Mouse (Mus musculus): ENCODE results near the gene Ly6g5c. TPM values are rescaled to one million over a fixed set of nuclear protein-coding genes. Genes with fewer than 3 reads are reported as not detected.
"Not testable (repeated sequence)": the region's sequence is repeated elsewhere in the genome, so short reads cannot be mapped to it uniquely, and the experiment has no call there.

Ly6g5c gene
- total RNA-seq, 2 experiments from 2014 or later: not detected

DNA sequence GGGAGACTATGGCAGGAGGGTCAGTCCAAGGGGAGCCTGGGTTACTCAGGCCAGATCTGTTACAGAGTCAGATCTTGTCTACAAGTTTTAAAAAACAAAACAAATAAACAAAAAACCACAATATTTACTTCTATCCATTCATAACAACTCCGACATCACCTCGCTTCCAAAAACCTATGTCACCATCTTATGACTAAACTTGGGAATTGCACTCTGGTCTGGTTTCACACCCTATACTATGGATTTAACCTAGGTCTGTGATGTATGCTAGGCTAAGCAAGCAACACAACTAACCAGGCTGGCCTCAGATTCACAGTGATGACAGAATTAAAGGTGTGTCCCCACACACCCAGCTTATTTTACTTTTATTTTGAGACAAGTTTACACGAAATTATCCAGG lies 1.6 kb upstream of the Ly6g5c start:
- no peak for DNase-seq

DNA sequence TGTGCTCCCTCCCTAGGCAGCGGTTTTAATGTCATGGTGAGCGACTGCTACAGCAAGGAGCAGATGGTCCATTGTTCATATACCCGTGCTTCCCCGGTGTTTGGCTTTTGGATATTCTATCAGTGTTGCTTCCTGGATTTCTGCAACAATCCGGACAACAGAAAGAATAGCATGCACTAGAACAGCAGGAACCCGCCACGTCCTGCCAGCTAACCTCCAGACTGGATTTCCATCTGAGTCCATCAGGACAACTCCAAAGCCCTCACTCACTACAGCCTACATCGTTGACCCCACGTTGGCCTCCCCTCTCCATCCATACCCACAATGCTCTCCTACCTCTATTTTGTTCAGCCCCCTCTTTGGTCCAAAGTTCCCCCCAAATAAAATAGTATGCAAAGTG lies 3.7 kb downstream of the Ly6g5c start:
- DNase-seq: no peak

DNA sequence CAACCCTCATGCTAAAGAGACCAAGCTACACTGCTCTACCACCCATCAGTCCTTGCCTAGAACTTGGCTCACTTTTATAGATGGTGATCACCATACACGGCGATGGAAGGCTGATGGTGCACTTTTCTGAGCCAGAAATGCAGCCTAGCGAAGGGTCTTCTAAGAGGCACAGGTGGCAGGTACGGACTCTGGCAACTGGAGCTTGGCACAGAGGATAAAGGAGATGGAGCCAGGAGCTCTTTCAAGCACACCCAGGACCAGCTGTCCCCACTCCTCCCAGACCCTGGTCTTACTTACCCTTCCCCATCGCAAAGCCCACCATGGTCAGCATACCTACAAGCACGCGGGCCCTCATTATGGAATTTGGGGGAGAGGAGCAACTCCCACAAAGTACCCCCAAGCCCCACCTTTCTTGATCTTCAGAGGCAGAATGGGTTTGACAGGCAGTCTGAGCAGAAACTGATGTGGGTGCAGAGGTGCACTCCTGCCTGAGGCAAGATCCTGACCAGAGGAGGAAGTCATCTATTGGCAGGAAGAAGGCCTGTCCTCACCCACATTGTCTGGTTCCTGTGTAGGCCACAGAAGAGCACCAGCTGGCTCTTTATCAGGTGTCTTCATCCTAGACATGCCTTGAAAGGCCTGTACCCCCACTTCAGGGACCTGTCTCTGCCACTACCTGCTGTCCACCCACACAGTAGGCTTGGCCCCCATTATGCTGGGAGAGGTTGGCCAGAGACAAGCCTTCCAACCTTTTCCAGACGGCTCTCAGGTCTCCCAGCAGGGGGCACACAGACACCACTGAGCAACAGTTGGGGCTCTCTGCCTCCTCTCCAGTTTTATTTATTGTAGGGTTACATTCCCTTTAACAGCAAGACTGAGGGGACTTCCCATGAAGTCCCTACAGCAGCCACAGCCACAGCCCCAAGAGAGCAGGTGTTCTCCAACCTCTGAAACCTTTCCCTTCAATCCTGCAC lies 7.3 kb downstream of the Ly6g5c start, which contains the start of gene Ly6g5b:
Gene Ly6g5b, minus strand, starts transcription at position 383 of the 974 bp plus-strand sequence.
- DNase-seq: no peak

DNA sequence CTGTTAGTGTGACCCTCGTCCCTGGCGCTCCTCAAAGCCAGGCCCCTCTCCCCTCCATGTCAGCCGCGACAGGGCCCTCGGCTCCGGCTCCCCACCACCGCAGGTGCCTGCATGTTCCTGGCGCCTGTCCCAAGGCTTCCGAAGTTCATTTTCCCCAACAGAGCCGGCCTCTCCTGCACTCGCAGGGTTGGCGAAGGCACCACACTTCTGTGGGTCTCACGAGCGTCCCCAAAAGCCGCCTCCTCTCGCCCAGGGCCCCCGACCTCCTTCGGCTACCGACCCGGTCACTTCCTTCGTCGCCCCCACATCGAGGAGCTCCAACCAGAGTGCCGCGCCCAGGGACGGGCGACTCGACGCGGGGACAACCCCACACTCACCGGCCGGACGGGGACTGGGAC lies 12.7 kb downstream of the Ly6g5c start:
- no peak for DNase-seq

DNA sequence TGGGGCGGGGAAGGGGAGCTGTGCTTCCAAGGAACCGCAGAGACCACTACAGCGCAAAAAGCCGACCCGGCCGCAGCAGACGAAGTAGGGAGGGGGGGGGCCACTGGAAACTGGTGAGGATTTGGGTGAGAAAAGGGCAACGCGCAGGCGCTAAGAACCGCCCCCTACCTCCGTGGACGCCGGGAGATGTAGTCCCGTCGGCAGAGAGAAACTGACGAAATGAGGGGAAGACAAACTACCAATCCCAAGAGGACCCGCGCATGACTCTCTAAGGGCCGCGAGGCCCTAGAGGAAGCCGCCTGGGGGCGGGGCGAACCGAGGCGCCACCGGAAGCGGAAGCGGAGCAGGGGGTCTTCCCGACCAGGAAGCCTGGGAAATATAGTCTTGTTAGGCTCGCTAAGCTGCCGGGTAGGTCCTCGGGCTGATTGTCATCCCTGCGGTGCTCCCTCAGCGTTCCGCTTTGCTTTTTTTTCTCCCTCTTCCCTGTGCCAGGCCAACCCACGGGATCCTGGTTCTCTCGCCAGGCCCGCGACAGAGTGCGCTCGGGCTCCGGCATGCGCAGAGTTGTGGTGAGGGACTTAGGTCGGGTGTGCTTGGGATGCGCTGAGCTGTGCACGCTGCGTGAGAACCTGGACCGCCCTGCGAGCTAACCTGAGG lies 13.2 kb downstream of the Ly6g5c start, which contains the start of gene Gpank1:
Gene Gpank1, plus strand, starts transcription at position 313 of the 657 bp plus-strand sequence.
- peak; percentile 99 for DNase-seq

DNA sequence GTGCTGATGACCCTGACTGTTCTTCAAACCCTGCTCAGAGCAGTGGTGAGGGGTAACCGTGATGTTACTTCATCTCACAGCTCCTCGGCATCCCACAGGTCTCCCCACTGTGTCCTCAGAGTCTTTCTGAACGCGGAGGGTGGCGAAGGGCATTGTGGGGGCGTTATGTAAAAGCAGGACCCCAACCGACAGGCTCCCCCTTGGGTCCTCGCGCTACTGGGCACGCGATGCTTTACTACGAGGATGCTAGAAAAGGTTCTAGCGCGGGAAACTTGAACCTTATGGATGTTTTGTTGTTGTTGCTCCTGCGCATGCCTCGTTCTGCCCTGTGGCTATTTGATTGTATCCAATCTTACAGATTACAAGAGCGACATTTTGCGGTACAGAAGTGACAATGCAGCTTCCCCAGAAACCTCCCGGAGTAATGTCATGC lies 13.8 kb downstream of the Ly6g5c start, which contains the start of gene Csnk2b:
Gene Csnk2b, minus strand, starts transcription at position 183 of the 433 bp plus-strand sequence.
- DNase-seq: no peak

DNA sequence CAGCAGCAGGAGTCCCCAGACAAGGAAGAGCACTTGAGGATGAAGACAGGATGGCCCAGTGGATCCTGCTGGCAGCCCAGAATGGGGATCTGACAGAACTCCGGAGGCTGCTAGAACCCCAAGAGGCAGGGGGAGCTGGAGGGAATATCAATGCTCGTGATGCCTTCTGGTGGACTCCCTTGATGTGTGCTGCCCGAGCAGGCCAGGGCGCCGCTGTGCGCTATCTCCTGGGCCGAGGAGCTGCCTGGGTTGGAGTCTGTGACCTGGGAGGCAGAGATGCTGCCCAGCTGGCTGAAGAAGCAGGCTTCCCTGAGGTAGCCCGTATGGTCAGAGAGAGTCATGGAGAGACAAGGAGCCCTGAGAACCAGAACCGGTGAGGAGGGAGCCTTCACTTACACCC lies 15.2 kb downstream of the Ly6g5c start:
- not testable (repeated sequence) for DNase-seq

DNA sequence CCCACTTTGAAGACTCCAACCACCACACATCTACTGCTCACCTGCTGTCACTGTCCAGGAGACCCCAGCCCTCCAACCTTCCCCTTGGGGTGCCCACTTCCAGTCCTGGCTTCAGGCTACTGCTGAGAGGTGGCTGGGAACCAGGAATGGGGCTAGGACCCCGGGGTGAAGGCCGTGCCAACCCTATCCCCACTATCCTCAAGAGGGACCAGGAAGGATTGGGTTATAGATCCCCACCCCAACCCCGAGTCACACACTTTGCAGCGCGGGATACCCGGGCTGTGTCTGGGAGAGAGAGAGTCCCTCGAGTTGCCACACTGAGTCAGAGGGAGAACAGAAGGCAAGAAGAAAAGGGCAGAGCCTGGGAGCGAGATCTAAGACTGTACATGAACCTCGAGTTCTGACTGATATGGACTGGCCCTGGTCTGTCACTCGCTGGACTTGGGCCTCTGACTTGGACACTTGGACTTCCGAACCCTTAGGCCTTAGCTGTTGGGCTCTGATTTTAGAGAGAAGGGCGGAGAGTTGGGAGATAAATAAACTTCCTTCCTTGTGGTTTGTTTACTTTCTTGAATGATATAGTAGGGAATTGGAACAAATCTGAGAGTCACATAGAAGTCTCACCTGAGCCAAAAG lies 16.3 kb downstream of the Ly6g5c start:
- DNase-seq: not testable (repeated sequence)

DNA sequence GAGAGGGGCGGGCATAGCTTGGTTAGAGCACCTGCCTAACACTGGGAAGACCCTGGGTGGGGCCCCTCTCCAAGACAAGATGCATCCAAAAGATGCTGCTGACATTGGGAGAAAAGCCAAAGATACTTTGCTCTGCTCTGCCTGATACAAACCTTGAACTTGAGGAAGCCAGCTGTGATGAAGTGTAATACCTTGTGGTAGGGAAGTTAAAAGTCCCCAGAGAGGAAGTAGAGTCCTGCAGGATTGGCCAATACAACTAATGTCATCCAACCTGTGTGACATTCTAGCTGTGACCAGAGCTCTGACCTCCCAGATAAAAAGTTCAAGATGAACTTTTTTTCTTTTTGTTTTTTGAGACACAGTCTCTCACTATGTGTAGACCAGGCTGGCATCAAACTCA lies 17.0 kb downstream of the Ly6g5c start:
- DNase-seq: no peak

DNA sequence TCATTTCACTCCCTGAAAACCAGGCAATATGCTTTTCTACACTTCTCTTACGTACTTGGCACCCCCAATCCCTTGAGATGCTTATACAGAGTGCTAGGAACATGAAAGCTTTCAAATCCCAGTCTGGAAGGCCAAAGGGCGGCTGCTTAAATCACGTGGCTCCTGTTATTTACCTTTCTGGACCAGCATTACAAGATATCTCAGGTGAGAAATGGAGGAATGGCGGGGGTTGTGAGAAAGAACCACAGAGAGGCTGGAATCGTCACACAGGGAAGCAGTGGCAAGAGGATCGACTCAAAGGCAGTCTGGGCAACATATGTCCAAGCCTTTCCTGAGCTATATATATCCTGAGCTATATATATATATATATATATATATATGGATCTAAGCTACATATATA lies 17.5 kb downstream of the Ly6g5c start:
- DNase-seq: no peak

DNA sequence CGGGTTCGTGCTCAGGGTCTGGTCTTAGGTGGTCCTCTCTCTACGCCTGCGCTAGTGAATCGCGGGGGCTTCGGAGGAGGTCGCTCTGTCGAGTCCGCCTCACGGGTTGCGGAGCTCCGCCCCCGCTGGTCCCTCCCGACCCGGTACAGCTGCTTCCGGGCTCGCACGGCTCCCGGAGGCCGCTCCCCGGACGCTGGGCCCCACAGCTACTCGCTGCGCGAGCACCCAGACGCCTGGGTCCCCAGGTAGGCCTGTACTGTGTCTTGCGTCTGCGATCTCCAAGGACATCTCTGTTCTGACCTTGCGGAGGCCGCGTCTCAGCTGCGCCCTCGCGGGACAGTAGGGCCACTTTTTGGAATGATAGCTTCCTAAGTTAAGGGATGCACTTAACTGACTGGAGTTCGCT lies 18.1 kb downstream of the Ly6g5c start, which contains the start of gene D17H6S53E:
Gene D17H6S53E, plus strand, starts transcription at position 168 of the 406 bp plus-strand sequence.
- DNase-seq: peak; percentile 73

DNA sequence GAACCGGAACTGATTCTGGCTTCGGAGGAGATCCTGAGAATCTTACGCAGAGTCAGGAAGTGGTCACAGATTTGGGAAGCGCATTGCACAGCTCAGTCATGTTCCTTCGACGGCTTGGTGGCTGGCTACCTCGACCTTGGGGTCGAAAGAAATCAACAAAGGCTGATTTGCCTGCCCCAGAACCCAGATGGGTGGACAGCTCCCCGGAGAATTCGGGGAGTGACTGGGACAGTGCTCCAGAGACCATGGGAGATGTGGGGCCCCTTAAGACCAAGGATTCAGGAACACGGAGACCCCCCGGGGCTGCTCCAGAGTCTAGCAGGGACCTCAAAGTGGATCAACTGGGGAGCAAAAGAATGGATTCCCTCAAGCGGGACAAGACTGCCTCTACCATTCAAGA lies 18.9 kb downstream of the Ly6g5c start:
- no peak for DNase-seq

DNA sequence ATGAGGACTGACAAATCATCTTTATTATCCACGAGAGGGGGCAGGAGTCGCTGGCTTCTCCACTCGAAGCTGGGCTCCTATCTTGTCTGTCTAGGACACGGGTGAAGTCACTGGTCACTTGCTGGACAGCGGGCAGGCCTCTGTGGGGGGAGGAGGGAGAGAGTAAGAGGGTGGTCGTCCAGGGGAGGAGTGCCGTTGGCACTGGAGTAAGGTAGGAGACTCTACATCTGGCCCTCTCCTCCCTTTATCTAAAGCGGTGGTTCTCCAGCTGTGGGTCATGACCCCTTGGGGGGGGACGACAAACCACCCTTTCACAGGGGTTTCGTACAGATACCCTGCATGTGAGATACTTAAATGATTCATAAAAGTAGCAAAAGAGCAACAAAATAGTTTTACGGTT lies 20.9 kb downstream of the Ly6g5c start:
- no peak for DNase-seq

DNA sequence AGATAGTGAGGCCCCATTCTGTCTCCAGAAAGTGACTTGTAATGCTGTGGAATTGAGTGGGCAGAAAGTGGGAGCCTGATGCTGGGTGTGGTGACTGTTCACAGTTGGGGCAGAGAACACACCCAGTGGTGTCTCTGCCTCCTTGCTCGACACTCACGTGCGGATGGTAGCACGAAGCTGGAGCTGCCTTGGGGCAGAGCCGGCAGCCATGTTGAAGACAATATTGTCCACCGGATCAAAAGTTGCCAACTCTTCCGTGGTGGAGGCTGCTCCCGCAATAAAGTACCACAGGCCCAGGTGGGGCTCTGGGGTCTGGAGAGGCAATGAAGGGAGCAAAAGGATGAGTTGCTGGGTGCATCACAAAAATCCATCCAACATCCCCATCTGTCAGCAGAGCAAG lies 23.0 kb downstream of the Ly6g5c start:
- no peak for DNase-seq

DNA sequence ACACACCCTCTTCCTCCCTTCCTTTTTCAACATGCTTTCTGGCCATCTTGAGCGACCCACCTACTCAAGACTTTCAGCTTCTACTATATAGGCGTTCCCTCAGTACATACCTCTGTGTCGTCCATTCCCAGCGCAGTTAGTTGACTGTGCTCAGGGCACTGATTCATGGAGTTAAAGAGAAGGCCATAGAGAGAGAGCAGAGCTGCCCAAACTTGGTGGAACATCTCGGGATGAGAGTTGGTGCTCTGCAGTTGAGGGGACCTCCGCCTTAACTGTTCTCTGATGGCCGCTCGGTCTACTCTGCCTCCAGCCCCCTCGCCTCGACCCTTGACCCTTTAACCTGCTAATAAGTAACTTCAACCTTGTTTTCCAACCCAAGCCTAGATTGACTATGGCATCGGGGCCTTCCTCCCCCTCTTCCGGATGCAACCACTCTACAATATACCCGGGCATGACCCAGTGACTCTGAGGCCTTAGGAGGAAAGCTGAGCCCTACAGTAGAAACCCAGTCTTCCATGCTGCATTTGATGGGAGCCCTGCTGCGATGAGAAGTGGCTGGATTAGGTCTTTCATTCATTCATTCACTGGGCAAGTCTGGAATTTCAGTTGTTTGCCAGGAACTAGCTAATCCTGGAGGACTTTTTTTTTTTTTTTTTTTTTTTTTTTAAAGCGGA lies 23.6 kb downstream of the Ly6g5c start, which contains the start of gene Apom:
Gene Apom, minus strand, starts transcription at position 551 of the 674 bp plus-strand sequence.
- no peak for DNase-seq

DNA sequence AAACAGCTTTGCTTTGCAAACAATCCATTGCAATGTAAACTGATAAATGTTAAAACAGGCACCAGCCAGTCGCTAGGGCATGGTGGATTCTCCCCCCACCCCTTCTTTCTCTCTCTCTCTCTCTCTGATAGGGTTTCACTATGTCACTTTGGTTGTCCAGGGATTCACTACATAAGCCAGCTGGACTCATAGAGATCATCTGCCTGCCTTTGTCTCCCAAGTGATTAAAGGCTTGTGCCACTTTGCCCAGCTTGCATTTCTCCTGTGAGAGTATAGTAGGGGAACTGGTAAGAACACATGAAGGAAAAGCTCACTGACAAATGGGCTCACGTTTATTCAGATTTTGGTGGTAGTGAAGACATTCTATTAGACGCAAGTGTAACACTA lies 24.1 kb downstream of the Ly6g5c start:
- no peak for DNase-seq

DNA sequence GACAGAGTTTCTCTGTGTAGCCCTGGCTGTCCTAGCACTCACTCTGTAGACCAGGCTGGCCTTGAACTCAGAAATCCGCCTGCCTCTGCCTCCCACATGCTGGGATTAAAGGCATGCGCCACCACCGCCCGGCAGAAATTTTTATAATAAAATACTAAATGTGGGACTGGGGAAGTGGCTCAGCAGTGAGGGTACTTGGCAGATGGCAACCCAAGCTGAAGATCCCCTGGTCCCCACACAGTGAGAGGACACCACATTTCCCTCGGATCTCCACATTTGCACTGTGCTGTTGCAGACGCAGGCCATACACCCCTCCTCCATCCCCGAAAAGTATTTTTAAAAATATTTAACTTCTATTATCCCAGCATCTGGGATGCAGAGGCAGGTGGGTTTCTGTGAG lies 25.4 kb downstream of the Ly6g5c start:
- no peak for DNase-seq

DNA sequence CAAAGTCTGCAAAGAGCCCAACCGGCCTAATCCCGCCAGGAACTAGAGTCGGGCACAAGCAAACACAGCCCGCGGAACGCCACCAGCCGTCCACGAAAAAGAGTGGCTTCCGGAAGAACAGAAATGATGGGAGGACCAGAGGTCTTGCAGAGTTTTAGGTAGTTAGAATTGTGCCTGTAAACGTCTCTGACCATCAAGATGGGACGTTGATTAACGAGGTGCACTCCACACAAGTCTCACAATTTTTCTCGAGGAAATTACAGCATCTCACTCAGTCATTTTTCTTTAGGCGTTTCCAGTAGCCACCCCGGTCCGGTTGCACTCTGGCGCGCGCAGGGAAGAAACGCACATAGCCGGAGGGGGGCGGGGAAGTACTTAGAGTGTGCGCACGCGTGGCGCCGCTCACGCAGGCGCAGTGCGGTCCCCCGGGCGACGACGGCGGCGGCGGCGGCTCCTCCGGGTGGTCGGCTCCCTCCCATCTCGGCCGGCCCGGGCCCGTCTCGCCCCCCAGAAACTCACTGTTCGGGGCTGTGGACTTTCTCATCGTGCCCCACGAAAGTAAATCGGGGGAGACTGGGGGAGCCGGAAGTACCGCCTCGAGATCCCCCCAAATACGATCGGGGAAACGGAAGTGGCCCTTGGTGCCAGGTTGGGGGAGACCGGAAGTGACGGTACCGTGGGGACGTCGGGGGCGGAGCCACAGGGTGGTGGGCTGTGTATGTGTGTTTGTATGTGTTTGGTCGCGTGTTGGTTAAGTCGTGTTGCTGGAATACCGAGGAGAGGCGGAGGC lies 26.9 kb downstream of the Ly6g5c start, which contains the start of gene Bag6:
Gene Bag6, plus strand, starts transcription at position 378 of the 790 bp plus-strand sequence.
- peak; percentile 92 for DNase-seq

DNA sequence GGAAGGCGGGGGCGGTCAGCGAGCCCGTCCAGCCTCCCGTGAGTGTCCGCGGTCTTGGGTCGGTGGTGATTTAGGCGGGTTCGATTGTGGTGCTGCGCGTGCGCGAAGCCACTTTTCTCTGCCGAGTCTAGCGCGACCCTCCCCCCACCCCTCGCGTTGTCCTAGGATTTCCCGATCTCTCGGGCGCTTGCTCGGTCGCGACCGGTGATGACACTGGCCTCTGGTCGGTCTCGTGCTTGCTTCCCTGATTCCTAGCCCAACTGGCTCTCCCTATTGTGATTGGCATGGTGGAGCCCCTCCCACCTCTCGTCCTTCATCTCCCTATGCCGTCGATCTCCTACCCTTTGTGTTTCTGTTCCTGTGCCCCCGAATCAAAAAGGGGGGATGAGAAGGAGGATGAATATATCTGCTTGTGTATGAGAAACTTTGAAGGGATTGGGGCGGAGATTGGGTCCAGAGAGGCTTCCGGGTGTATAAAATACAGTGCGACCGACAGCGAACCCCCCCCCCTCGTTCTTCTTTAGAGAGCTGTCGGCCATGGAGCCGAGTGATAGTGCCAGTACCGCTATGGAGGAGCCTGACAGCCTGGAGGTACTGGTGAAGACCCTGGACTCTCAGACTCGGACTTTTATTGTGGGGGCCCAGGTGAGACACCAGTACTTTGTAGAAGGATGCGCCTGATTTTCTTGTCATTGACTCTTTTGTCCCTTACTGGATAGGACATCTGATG lies 27.7 kb downstream of the Ly6g5c start:
- DNase-seq: no peak

DNA sequence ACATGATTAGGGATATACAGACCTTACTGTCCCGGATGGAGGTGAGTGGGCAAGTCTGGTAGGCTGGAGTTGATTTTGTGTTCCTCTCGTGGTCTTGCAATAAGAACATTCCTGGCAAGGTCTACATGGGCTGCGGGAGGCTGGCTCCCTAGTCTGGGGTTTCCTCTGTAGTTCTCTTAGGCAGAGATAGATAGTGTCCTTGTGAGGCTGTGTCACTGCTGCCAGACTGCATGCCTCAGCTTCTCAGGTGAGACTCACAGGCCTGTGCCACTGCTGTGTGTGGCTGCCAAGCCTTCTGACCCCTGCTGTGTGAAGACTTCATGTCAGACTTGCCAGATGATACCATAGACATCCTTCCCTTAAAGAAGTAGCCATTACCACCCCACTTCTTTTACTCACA lies 31.2 kb downstream of the Ly6g5c start:
- DNase-seq: no peak

Data from gastrocnemius, postnatal 25 days (tissue).